Mouse (Mus musculus): ENCODE results near the gene Vmn1r55. TPM values are rescaled to one million over a fixed set of nuclear protein-coding genes. Genes with fewer than 3 reads are reported as not detected.

The Vmn1r55 gene
- polyA plus RNA-seq, 1 experiment from 2014 or later, result not detected

DNA sequence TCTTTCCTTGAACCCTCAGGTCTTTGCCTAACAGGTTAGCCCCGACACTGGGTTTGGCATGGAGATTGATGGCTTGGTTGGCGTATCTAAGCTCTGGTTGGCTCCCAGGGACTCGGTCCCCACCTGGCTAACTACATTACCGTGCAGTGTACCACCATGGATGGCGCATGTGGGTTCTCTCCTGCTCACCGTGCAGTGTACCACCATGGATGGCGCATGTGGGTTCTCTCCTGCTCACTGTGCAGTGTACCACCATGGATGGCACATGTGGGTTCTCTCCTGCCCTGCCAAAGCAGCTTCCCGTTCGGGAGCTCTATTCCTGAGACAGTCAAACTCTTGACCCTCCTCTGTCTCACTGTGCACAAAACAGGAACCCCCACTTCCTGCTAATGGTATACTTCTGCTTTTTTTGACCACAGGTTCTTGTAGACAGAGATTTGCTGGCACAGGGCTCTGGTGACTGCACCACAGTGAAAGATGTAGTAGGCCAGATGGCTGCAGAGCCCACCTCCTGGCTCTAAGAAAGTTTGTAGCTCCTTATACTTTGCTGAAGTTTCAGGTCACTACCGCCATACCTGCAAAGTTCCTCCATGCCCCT is 48.3 kb downstream of the Vmn1r55 start:
- Histone ChIP-seq H3K36me3 (ENCODE audit: control insufficient read depth, insufficient read depth) (peaks cover 14% of the 10 kb centered on the region; the same call in 1 of the 2 replicates), H3K4me3 (replicated peaks; ENCODE audit: low read length) (no peak overlapping the region), H3K9ac (replicated peaks; ENCODE audit: low read depth, low read length) (no peak overlapping the region), H3K27ac (ENCODE audit: low read length) (no peak overlapping the region), H3K4me2 (ENCODE audit: low read length) (no peak overlapping the region), H3K9me3 (ENCODE audit: control insufficient read depth, low read length) (no peaks in the 10 kb centered on the region), H3K4me1 (replicated peaks; ENCODE audit: control insufficient read depth, insufficient read depth, low read length) (no peaks in the 10 kb centered on the region), H3K27me3 (replicated peaks; ENCODE audit: control insufficient read depth, insufficient read depth, low read length) (no peaks in the 10 kb centered on the region)
- 94% methylated on average over 10 of the region's 10 CpGs for WGBS
- ATAC-seq, result no peak

DNA sequence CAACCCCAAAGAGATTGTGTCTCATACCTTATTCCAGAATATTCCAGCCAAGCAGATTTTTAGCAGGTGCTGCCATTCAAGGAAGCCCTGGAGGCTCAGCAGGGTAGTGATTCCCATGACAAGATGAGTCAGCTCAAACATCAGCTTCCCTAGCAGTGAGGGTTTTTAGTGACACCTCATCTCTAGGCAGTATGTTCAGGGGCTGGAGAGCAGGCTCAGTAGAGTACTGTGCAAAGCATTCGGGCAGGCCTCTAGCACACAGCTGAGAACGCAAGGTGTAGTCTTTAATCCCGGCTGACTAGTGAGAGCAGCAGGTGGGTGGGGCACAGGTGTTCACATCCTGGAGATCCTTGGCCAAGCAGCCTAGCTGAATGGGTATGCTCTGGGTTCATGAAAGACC is 49.7 kb downstream of the Vmn1r55 start:
- 87% methylated on average over 3 of the region's 3 CpGs for WGBS
- ATAC-seq, result 0 out of 2 replicates have a peak, but pooled peaks have one; percentile 8
- Histone ChIP-seq H3K9ac (replicated peaks; ENCODE audit: low read depth, low read length) (no peak overlapping the region), H3K4me1 (replicated peaks; ENCODE audit: control insufficient read depth, insufficient read depth, low read length) (no peaks in the 10 kb centered on the region), H3K4me3 (replicated peaks; ENCODE audit: low read length) (no peak overlapping the region), H3K27ac (ENCODE audit: low read length) (no peak overlapping the region), H3K36me3 (ENCODE audit: control insufficient read depth, insufficient read depth) (peaks cover 20% of the 10 kb centered on the region), H3K27me3 (replicated peaks; ENCODE audit: control insufficient read depth, insufficient read depth, low read length) (no peaks in the 10 kb centered on the region), H3K4me2 (ENCODE audit: low read length) (no peak overlapping the region), H3K9me3 (ENCODE audit: control insufficient read depth, low read length) (no peaks in the 10 kb centered on the region)

DNA sequence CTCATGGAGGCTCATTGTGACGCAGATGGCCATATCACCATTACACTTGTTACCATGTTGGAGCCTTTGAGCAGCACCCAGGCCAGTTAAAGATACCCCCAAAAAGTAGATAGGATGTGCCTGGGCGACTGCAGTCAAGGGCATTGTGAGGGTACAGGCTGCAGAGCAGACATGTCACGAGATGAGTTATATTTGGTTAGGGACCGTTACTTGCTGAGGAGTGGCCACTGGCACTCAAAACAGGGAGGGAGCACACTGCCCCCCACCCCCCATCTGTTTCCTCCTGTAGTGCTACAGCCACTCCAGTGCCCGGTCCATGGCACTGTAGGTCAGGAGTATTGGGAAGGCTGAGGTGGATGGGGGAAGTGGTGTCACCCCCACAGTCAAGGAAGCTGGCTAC is 50.7 kb downstream of the Vmn1r55 start:
- ATAC-seq, result no peak
- H3K4me2 ChIP-seq (ENCODE audit: low read length), result no peak overlapping the region
- H3K4me3 ChIP-seq (replicated peaks; ENCODE audit: low read length), result no peak overlapping the region
- no peak overlapping the region for H3K9ac ChIP-seq (replicated peaks; ENCODE audit: low read depth, low read length)
- WGBS, result 96% methylated on average over 5 of the region's 5 CpGs
- no peaks in the 10 kb centered on the region for H3K27me3 ChIP-seq (replicated peaks; ENCODE audit: control insufficient read depth, insufficient read depth, low read length)
- no peaks in the 10 kb centered on the region for H3K9me3 ChIP-seq (ENCODE audit: control insufficient read depth, low read length)
- H3K36me3 ChIP-seq (ENCODE audit: control insufficient read depth, insufficient read depth), result peaks cover 22% of the 10 kb centered on the region
- H3K27ac ChIP-seq (ENCODE audit: low read length), result no peak overlapping the region
- H3K4me1 ChIP-seq (replicated peaks; ENCODE audit: control insufficient read depth, insufficient read depth, low read length), result no peaks in the 10 kb centered on the region

DNA sequence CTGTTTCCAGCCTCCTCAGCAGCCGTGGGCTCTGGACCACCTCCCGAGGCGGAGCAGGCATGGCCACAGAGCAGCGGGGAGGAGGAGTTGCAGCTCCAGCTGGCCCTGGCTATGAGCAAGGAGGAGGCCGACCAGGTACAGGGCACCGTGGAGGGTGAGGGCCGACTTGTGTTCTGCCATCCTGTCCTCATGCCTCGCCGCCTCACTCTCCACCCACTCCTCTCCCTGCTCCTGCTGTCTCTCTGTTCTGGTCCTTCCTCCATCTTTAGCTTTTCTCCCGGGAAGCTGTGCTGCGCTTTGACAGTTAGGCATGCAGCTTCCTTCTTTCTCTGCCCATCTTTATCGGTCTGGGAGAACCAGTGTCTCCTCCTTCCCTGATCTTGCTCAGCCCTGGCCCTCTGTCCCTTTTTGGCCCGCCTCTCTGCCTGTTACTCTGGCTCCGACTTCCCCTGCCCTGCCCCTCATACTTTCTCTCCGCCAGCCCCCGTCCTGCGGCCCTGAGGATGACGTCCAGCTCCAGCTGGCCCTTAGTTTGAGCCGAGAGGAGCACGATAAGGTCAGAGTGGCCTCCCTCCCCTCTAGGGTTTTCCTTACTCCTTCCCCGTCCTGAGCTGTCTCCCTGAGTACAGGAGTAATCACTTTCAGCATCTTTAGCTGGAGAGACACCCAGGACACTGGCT is 56.5 kb downstream of the Vmn1r55 start:
- H3K4me1 ChIP-seq (replicated peaks; ENCODE audit: control insufficient read depth, insufficient read depth, low read length), result no peaks in the 10 kb centered on the region
- H3K4me3 ChIP-seq (replicated peaks; ENCODE audit: low read length), result no peak overlapping the region
- no peak overlapping the region for H3K27ac ChIP-seq (ENCODE audit: low read length)
- H3K9me3 ChIP-seq (ENCODE audit: control insufficient read depth, low read length), result no peaks in the 10 kb centered on the region
- H3K9ac ChIP-seq (replicated peaks; ENCODE audit: low read depth, low read length), result no peak overlapping the region
- H3K4me2 ChIP-seq (ENCODE audit: low read length), result no peak overlapping the region
- peaks cover 24% of the 10 kb centered on the region for H3K36me3 ChIP-seq (ENCODE audit: control insufficient read depth, insufficient read depth)
- ATAC-seq, result no peak
- 85% methylated on average over 21 of the region's 21 CpGs for WGBS
- H3K27me3 ChIP-seq (replicated peaks; ENCODE audit: control insufficient read depth, insufficient read depth, low read length), result no peaks in the 10 kb centered on the region

DNA sequence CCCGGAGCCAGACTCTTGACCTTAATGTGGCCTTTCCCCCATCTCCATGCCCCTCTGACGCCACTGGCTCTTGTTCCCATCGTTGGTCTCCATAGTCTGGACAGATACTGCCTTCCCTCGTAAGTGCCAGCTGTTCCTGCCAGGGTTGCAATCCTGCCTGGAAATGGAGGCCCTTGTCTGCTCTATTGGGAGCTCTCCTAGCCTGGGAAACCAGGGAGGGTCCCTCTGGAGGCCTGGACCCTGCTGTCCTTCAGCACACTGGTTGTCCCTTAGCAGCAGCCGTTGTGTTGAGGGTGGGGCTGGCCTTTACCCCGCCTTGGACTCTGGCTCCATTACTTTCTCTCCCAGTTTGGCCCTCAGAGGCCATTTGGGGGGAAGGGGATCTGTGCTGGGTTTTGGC is 57.1 kb downstream of the Vmn1r55 start:
- no peak for ATAC-seq
- Histone ChIP-seq H3K27ac (ENCODE audit: low read length) (no peak overlapping the region), H3K4me2 (ENCODE audit: low read length) (no peak overlapping the region), H3K9ac (replicated peaks; ENCODE audit: low read depth, low read length) (no peak overlapping the region), H3K4me3 (replicated peaks; ENCODE audit: low read length) (no peak overlapping the region), H3K36me3 (ENCODE audit: control insufficient read depth, insufficient read depth) (peaks cover 19% of the 10 kb centered on the region), H3K27me3 (replicated peaks; ENCODE audit: control insufficient read depth, insufficient read depth, low read length) (no peaks in the 10 kb centered on the region), H3K4me1 (replicated peaks; ENCODE audit: control insufficient read depth, insufficient read depth, low read length) (no peaks in the 10 kb centered on the region), H3K9me3 (ENCODE audit: control insufficient read depth, low read length) (no peaks in the 10 kb centered on the region)
- 83% methylated on average over 6 of the region's 6 CpGs for WGBS

DNA sequence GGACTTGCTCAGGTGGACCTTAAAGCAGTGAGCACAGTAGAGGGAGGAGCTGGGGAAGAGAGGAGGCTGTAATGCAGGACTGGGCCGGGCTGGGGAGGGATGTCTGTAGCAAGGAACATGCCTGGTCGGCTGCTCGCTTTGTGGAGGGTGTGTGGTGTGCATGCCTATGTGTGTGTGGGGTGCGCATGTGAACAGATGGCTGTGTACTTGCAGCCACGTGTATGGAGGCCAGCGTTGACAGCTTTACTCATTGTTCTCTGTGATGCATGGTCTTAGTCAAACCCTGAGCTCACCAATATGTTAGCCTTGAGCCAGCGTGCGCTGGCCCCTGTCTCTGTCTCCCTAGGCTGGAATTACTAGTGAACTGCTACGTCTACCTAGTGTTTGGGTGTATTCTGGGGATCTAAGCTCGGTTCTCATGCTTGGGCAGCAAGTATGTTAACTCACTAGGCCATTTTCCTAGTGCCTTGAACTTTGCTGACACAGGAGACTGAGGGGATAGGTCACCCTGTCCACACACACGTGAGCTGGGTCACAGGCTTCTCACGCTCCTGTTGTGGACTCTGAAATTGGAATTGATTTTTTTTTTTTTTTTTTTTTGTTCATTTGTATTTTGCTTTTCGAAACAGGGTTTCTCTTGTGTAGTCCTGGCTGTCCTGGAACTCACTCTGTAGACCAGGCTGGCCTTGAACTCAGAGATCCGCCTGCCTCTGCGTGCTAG is 58.3 kb downstream of the Vmn1r55 start:
- ATAC-seq, result no peak
- Histone ChIP-seq H3K9ac (replicated peaks; ENCODE audit: low read depth, low read length) (no peak overlapping the region), H3K4me1 (replicated peaks; ENCODE audit: control insufficient read depth, insufficient read depth, low read length) (no peaks in the 10 kb centered on the region), H3K4me2 (ENCODE audit: low read length) (no peak overlapping the region), H3K4me3 (replicated peaks; ENCODE audit: low read length) (no peak overlapping the region), H3K9me3 (ENCODE audit: control insufficient read depth, low read length) (no peaks in the 10 kb centered on the region), H3K36me3 (ENCODE audit: control insufficient read depth, insufficient read depth) (peaks cover 17% of the 10 kb centered on the region), H3K27ac (ENCODE audit: low read length) (no peak overlapping the region), H3K27me3 (replicated peaks; ENCODE audit: control insufficient read depth, insufficient read depth, low read length) (no peaks in the 10 kb centered on the region)
- 88% methylated on average over 15 of the region's 15 CpGs for WGBS

DNA sequence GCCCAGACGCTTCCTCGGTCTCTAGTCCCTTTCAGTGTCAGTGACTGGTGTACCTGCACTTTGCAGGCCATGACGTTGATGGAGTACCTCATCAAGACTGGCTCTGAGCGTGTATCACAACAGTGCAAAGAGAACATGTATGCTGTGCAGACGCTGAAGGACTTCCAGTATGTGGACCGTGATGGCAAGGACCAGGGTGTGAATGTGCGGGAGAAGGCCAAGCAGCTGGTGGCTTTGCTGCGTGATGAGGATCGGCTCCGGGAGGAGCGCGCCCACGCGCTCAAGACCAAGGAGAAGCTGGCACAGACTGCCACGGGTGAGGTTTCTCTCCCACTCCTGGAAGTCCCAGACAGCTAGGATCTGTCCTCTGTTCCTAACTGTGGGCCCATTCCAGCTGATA is 59.6 kb downstream of the Vmn1r55 start:
- ATAC-seq, result no peak
- no peaks in the 10 kb centered on the region for H3K4me1 ChIP-seq (replicated peaks; ENCODE audit: control insufficient read depth, insufficient read depth, low read length)
- no peak overlapping the region for H3K4me3 ChIP-seq (replicated peaks; ENCODE audit: low read length)
- no peak overlapping the region for H3K4me2 ChIP-seq (ENCODE audit: low read length)
- no peak overlapping the region for H3K27ac ChIP-seq (ENCODE audit: low read length)
- no peak overlapping the region for H3K9ac ChIP-seq (replicated peaks; ENCODE audit: low read depth, low read length)
- WGBS, result 97% methylated on average over 15 of the region's 15 CpGs
- no peaks in the 10 kb centered on the region for H3K9me3 ChIP-seq (ENCODE audit: control insufficient read depth, low read length)
- no peaks in the 10 kb centered on the region for H3K27me3 ChIP-seq (replicated peaks; ENCODE audit: control insufficient read depth, insufficient read depth, low read length)
- peaks cover 14% of the 10 kb centered on the region for H3K36me3 ChIP-seq (ENCODE audit: control insufficient read depth, insufficient read depth)

DNA sequence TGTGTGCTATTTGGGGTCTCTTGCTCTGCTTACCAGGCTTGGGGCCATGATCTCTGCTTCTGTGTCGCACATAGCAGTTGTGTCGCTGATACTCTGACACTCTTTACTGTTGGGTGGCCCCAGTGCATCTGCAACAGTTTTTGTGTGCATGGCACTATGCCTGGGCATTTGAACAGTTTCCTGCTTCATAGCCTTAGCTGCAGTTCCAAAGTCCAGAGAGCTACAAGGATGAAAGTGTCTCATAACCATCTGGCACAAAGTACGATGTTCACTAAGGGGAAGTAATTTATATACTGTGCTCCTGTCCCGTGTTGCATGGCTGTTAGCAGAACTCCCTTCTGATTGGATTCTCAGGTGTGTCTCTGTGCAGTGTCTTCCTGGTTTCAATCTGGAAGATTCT is 61.6 kb downstream of the Vmn1r55 start:
- H3K4me2 ChIP-seq (ENCODE audit: low read length), result no peak overlapping the region
- peaks cover 11% of the 10 kb centered on the region for H3K36me3 ChIP-seq (ENCODE audit: control insufficient read depth, insufficient read depth)
- no peak overlapping the region for H3K9ac ChIP-seq (replicated peaks; ENCODE audit: low read depth, low read length)
- WGBS, result 86% methylated on average over 4 of the region's 4 CpGs
- no peaks in the 10 kb centered on the region for H3K9me3 ChIP-seq (ENCODE audit: control insufficient read depth, low read length)
- H3K27ac ChIP-seq (ENCODE audit: low read length), result no peak overlapping the region
- H3K4me1 ChIP-seq (replicated peaks; ENCODE audit: control insufficient read depth, insufficient read depth, low read length), result 0 out of 2 replicates have a peak, but pooled peaks cover 2% of the 10 kb centered on the region
- ATAC-seq, result no peak
- H3K4me3 ChIP-seq (replicated peaks; ENCODE audit: low read length), result no peak overlapping the region
- H3K27me3 ChIP-seq (replicated peaks; ENCODE audit: control insufficient read depth, insufficient read depth, low read length), result no peaks in the 10 kb centered on the region

DNA sequence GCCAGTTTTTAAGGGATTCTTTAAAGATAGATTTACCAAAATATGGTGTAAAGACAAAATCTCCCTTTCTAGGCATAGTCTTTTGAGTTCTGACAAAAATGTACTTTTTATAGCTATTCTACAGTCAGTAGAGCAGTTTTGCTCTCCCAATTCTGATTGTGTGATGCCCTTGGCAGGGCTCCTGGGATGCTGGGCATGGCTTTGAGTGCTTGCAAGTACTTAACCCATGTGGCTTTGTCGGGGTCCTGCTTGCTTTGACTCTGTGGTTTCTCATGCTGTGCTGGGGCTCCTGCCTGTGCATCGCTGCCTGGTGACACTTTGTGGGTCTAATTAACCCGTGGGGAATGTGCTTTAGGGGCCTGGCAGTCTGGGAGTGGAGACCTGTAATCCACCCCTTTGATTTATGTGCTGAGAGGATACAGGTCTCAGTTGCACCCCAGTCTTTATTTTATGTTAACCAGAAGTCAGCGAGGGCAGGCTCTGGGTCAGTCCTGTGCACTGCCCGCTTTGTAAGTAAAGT is 62.5 kb downstream of the Vmn1r55 start:
- Histone ChIP-seq H3K27me3 (replicated peaks; ENCODE audit: control insufficient read depth, insufficient read depth, low read length) (no peaks in the 10 kb centered on the region), H3K36me3 (ENCODE audit: control insufficient read depth, insufficient read depth) (peaks cover 11% of the 10 kb centered on the region), H3K4me1 (replicated peaks; ENCODE audit: control insufficient read depth, insufficient read depth, low read length) (peaks cover 6% of the 10 kb centered on the region), H3K27ac (ENCODE audit: low read length) (no peak overlapping the region), H3K4me2 (ENCODE audit: low read length) (no peak overlapping the region), H3K9ac (replicated peaks; ENCODE audit: low read depth, low read length) (no peak overlapping the region), H3K9me3 (ENCODE audit: control insufficient read depth, low read length) (no peaks in the 10 kb centered on the region), H3K4me3 (replicated peaks; ENCODE audit: low read length) (no peak overlapping the region)
- 80% methylated on average over 5 of the region's 5 CpGs for WGBS
- ATAC-seq, result no peak

Measured in forebrain, embryonic 16.5 days (tissue).